Mouse (Mus musculus) yolk sac, embryonic 10.5 days (tissue): ENCODE measurements around the gene Arhgap20.

ENCODE experiments used
- DNase-seq: peaks from one replicate; pipeline ENCODE4 v3.0.0-alpha.2; 2017; ENCODE audit warnings: low spot score

Arhgap20 gene

DNA sequence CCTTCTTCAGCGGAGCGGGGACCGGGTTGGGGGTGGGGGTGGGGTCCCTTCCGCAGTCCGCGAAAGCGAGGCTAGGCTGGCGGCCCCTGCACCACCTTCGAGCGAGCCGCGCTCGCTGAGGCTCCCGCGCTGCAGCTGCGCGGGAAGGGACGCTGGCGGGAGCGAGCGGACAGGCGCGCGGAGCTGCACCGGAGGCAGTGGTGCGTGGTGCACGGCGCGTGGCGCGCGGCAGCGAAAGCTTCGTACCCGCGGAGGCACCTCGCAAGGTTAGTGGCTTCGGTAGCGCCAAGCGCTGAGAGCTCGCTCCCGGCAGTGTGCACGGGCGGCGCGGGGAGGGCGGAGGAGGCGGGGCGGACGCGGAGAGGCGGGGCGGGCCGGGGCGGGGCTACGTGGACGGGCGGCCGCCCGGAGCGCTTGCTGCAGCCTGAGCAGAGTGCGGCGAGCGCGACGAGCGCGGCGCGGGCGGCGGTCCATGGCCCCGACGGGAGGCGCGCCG is at the start of gene Arhgap20:
Gene Arhgap20, plus strand, starts transcription at position 417 of the 496 bp plus-strand sequence.
- DNase-seq, result peak; percentile 79

DNA sequence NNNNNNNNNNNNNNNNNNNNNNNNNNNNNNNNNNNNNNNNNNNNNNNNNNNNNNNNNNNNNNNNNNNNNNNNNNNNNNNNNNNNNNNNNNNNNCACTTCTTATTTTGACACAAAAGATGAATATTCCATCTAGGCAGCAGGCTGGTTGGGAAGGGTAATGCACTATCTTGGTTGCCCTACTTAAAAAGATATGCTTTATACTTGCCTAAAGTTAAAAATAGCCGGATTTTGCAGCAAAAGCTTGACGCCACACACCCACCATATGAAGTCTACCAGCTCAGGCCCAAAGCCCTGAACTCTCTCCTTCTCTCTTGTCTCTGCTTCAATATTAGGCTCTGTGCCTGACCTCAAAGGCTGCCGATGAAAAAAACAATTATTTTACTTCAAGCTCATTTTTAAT is 46.3 kb upstream of the Arhgap20 start:
- no peak for DNase-seq

DNA sequence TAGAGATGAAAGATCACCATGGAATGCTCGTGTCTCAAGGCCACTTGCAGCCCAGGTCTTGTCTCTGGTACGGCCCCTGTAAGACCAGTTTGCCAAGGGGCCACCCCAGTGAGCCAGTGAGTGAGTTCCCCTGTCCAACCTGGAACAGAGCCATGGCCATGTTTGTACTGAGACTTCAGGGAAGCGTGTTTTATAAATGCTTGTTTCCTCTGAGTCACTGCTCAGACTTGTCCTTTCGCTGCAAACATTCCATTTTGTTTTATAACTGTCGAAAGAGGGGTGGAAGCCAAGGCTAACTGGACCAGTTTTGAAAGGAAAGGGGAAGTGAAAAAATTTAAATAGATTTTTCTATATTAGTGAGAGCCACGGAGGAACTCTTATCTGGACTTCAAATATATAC is 37.2 kb upstream of the Arhgap20 start:
- DNase-seq, result no peak

DNA sequence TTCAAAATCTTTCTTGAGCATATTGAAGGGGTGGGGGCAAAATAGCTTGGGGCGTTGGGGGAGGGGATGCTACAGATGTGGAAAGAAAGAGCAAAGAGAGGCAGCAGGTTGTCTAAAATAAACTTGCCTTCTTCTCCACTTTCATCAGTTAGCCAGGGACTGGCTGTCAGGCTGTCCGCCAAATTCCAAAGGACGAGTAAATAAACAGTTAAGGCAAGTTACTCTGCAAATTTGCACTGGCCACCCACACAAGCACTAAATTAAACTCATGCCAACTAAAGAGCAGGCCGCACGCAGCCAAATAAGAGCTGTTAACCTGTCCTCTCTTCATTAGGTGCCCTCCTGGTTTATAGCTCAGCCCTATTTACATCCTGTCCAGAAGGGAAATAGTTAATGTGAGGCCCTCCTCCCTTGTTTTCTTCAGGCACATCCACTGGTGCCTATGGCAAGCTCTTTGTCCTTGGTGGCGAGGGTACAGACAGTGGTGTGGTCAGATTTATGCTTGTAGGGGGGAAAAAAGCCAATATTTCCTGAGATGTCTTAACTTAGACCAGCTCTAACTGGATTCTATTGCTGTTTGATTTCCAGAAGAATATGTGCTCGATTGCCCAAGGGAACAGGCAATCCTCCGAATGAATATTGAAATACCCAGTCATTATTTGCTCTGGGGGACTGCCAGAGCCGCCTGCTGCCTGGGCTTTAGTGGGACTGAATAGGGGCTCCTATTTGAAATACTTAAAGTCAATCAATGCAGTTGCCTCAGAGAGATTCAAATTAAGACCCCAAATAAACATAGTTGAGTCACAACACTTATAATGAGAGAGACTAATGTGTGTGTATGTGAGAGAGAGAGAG is 29.7 kb upstream of the Arhgap20 start:
- DNase-seq, result no peak

DNA sequence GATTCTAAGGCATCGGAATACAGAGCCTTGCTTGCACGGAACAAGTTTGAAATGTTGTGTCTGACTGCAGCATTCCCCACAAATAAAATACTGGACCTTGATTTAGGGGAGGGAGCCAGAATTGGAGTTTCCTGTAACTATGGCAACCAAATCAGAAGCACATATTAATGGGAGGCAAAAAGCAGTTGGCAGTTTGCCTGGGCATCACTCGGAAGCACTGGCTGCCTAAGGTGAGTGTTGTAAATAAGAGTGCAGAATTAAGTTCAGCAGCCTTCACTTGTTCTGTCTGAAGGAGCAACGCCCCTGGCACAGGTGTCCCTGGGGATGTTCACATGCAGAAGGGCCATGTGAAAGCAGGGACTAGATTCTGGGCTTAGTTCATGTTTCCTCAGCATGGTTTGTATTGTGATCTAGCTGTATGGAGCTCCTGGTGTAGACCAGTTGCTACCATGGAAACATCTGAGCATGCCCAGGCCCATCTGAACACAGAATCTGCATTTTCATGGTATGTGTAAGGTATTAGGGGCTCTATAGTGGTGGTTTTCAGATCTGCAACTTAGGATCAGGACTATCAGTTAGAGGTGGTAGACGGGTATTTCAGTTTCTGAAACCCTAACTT is 28.3 kb upstream of the Arhgap20 start:
- DNase-seq, result no peak

DNA sequence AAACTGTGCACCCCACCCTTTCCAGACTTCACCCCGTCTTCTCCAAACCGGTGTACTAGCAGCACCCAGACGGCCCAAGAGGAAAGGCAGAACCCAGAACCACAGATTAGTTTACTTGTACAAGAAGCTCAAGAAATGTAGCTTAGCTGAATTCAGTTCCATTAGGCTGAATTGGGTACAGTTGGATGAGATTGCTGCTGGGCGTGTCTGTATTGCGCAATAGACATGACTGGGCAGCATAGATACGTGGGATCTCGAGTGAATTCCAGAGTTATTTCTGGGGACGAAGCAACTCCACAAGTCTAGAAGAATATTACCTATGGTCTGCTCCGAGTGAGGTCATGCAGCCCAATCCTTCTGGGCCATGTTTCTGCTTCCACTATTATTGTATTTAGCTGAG is 26.8 kb upstream of the Arhgap20 start:
- no peak for DNase-seq

DNA sequence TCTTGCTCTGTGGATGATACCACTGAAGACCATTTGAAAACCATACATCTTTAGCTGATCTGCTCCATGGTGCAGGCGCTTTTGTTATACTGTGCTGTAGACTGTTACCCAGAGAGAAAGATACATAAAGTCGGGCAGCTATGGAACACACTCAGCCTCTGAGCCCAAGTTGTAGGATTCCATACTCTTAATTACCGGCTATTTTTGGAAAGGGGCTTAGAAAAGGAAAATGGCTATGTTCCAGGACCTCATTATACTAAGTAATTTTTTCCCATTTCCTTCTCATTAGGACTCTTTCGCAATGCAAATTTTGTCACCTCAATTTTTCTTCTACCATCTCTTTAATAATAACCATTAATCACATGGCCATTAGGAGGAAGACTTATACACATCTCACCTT is 25.3 kb upstream of the Arhgap20 start:
- DNase-seq, result no peak

DNA sequence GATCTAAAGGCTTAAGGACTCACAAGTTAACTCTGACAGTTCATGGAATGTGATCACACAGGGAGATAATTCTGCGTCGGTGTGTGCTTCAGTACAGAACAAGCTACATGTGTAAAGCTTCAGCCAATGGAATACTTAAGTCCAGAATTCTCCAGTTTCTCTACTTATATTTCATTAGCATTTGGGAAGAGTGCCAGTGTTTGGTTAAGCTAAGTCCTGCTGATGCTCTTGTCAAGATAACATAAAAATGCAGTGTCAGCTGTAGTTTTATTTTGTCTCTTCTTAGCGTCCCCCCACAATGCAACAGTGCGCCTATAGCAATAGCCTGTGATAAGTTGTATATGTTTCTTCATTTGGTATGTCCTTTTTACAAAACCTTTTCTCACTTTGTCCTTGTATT is 15.0 kb upstream of the Arhgap20 start:
- DNase-seq, result no peak

DNA sequence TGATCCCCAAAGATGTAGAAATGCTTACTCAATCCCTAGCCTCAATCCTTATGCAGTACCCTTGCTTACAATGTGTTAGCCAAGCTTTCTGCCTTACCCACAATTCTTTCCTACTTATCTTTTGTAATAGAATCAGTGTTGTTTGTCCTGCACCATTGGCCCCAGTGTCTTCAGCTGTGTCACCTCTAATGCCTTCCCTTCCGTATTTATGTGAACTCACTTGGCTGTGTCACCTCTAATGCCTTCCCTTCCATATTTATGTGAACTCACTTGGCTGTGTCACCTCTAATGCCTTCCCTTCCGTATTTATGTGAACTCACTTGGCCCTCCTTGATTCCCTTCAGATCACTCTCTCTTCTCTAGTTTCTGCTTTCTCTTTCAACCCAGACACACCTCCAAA is 4.1 kb upstream of the Arhgap20 start:
- no peak for DNase-seq

DNA sequence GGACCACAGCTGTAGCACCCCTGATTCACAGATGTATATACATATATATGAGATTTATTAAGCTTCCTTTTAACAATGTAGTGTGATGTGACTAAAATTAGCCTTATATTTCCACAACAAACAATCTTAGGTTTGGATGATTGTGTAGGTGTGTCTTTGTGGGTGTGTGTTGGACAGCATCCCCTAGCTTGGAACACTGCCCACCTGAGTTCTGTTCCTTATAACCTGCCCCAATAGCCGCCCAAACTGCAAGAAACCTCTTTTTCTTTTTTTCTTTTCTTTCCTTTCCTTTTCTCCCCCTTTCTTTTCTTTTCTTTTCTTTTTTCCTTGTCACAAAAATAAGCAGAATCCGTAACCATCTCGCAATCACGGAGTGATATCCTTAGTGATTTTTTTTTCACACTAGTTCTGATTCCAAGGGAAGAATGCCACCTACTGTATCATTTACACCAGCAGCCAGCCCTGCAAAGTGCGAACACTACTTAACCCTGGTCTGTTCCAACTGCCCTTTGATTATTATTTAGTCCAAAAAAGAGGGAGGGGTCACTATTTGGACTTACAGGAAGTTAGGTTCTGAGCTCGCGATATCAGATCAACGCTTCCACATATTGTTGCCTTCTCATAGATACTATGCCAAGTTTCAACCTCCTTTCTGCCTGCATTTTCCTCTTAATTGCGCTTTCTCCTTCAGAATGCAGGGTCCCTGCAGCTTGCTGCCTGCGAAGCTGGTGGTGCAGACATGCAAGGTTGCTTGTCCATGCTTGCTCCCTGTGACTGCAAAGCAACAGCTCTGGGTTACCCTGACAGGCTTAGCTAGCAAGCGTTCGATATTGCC is 879 bp upstream of the Arhgap20 start:
- DNase-seq, result peak; percentile 6

DNA sequence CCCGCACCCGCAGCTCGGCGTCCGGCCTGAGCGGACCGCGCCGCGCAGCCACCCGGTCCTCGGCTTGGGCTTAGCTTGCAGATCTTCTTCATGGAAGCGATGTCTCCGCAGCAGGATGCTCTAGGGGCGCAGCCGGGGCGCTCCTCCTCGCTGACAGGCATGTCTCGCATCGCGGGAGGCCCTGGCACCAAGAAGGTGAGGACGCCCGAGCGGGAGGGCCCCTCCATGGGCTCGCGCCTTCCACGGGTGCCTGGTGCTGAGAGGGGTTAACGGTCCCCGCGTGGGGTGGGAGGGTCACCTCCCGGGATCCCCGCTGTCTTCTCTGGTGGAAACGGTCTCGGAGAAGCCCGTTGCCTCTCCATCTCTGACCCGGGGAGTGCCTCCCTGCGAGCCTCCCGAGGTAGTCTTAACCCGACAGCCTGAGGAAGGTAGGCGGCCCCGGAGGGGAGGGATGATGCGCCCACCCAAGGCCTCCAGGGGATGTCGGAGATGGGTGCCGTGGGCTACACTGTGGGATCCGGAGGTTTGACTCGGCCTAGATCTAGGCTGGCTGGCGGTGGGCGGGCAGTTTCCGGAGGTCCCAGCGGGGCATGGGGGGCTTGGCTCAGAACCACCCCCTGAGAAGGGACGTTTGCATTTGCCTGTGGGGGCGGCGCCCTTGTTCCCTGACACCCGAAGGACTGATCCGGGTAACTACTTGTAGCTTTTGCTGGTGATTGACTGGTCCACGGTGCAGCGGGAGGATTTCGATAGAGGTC is 459 bp downstream of the Arhgap20 start:
- DNase-seq, result no peak

DNA sequence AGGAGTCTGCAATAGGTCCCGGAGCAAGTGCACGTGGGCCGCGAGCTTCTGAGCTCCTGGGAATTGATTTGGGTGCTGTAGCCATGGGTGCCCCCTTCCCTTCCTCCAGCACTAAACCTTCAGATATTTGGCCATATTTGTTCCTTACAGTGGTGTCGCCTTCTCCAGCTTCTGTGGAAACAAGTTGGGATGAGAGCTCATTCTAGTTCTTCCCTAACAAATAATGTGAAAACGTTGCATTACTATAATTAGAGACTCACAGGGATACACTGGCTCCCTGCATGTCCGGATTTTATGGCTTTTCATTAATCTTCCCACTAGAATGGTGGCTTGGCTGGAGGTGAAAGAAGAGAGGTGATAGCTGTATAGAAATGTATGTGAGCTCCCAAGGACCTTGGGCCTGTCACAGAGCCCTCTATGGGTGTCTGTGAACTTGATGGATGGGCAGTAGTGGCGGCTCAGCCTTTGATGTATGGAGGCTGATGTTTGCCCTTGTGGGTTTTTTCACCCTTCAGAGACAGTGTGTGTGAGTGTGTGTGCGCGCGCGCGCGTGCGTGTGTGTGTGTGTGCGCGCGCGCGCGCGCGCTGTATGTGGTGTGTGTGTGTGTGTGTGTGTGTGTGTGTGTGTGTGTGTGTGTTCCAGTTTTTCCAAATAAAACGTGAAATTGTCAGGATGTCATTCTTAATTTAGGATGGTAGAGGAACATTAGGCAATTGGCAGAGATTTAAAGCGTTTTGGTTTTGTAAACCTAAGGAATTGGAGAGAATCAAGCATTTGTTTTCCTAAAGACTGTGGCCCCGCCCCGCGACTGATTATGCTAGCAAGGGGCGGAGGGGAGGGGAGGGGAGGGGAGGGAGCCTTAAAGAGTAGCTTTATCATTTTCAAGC is 1.3 kb downstream of the Arhgap20 start:
- no peak for DNase-seq

DNA sequence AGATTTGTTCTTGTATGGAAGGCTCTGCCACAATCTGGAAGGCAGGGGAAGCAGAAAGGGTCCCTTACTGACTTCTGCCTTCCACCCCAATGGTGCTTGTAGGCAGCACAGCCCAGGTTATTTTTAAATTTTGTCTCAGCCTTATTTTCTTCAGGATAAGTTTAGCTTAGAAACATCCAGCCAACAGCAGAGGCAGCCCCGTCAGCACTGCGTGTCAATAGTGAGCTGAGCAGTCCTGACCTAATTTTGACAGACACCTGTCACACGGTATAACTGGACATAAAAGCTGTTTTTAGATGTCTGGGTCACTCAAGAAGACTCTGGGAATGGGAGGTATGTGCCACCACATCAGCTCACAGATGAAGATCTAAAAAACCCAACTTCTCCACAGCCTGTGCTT is 9.1 kb downstream of the Arhgap20 start:
- DNase-seq, result no peak

DNA sequence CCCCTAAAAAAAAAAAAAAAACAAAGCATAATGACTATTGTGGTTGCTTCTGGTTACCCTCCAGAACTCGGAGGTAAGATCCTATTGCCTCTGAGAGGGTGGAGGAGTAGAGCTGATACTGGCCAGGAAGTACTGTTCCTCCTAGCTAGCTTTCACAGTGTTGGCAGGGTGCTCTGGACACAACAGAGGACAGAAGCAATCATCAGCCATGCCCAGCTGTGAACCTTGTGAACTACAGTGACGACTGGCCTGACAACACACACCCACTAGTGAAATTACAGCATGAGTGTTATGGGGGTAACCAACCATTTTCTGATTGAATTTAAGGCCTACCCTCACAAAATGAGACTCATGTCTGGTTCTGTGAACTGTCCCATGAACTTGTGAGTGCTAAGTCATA is 11.3 kb downstream of the Arhgap20 start:
- no peak for DNase-seq

DNA sequence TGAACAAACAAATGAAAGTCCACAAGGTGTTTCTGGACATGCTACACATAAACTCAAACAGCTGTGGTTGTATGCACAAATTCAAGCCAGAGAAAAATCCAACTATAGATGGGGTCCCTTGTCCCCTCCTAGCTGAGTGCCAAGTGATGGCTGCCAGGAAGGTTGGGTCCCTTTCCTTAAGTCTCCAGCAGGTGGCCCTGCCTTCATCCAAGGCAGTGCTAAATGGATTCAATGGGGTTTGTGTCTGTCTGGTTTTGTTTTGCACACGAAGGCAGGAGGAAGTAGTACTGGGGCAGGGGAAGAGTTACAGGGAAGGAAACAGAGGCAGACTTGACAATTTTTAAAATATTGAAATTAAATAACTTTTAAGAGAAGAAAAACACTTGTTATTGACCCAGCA is 12.0 kb downstream of the Arhgap20 start:
- DNase-seq, result no peak

DNA sequence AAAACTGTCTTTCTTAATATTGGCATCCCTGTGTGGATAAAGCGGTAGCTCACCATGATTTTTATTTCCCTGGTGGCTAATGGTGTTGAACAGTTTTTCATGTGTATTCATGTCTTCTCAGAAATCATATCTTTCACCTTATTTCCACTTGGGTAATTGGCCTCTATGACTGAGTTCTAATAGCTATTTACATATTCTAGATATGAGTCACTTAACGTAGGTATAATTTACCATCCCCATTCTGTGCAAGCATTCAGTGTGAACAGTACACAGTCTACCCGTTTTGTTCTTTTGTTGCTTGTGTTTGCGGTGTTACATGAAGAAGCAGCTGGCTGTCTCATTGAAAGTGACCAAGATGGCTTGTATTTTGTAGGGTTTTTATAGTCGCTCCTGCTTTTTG is 14.1 kb downstream of the Arhgap20 start:
- DNase-seq, result no peak

DNA sequence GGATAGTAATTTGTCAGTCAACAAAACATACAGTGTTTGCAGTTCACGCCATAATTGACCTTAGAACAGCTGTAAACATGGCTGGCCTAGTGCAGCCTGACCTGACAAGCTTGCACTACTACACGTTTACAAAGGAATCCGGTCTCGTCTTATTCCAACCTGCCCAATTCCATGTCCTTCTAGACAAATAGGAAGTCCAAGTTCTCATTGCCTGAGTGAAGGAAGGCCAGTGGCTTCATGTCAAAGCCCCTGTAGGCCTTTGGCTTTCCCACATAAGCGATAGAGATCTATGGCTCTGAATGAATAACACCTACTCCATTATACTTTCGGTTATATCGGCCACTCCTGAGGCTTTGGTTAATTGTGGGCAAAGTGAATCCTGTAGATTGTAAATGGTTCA is 16.0 kb downstream of the Arhgap20 start:
- no peak for DNase-seq

DNA sequence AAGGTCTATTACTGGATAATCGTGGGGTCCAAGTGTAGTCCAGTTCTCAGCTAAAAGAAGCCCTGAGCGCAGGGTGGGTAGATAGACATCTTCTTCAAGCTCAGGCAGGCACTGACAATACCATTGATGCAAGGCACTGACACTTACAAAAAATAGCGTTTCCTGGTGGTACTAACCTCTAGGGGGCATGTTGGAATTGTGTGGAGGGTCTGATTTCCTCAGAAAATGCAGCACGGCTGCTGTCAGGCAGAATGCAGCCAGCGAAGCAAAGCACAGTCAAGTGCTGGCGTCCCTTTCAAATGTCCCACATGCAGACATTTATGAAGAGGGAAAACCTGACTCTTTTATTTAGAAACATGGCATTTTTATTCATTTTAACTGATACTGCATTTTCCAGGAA is 22.2 kb downstream of the Arhgap20 start:
- DNase-seq, result no peak

DNA sequence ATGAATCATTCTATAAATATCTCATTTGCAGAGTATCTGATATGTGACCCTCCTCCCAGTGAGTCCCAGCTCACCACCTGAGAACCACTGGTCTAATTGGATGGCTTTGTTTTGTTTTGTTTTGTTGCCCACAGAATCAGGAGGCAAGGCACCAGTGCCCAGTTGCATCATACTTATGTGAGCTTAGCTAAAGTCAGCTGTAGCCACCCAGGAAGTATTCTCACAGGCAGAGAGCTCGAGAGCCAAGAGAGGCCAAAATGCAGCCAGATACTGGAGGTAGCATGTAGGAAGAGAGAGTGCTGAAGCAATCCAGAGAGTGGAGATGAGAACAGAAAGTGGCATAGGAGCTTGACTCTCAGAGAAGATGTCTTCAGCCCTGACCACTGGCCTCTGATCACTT is 23.3 kb downstream of the Arhgap20 start:
- no peak for DNase-seq

DNA sequence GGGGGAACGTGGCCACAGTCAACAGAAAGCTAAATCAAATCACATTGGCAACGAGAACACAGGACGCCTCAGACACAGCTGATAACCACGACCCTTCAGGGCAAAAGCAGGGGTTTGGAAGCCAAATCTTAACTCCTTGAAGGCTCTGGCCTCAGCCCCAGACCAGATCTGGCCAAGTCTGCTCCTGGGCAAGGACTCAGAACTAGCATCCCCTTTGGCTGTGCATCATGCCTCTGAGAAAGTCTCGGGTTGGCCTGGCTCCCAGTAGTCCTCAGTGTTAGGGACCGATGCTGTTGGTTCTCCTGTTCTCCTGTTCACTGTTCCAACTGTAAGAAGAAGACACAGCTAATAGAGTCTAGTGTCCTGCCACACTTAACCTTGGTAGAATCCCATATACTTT is 30.1 kb downstream of the Arhgap20 start:
- DNase-seq, result no peak

DNA sequence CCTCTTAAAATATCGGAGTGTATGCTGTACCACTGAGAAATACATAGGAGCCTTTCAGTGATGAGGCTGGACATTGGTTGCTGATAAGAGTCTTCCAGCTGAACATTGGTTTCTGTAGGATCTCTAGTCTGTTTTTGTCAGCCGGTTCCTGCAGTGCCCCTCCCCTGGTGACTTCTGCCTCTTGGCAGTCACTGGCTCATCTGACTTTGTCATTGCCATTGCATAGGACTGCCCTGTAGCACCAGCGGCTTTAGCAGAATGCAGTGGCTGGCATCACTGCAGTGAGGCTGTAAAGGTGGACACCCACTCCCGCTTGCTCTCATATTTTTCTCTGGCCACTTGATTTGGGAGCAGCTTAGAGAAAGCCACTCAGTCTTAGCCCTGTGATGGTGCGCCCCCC is 33.1 kb downstream of the Arhgap20 start:
- DNase-seq, result no peak
